Mouse (Mus musculus) liver, postnatal 0 days (tissue): Measurements from ENCODE around the gene Psap.

Source experiments
- CTCF ChIP-seq: sonication (generic); IDR thresholded peaks from 2 replicates; pipeline ENCODE4 v1.5.1; 2016; ENCODE audit warnings: antibody characterized with exemption, low read depth
- EP300 ChIP-seq: IDR thresholded peaks from 2 replicates; pipeline ENCODE4 v1.6.1; 2016; ENCODE audit warnings: antibody characterized with exemption, low read depth, mild to moderate bottlenecking

DNA sequence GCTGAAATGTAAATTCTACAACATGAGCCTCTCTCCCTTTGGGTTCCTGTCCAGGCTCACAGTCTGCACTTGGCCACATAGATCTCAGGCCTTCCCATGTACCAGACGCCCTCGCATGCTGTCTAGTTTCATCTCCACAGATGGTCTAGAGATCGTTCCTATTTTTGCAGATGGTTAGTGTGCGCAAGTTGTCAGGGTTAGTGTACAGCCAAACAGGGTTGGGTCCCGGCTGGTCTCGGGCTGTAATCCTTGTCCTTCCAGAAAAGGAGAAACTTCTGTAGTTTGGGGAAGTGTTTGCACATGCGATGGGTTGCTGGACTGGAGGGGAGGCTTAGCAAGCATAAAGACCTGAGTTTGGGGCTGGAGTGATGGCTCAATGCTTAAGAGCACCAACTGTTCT, 9.1 kb downstream of the Psap start:
- no peak for TF ChIP-seq CTCF
- TF ChIP-seq EP300 = no peak
